Mouse (Mus musculus): ENCODE results near the gene Tbx15.

DNA sequence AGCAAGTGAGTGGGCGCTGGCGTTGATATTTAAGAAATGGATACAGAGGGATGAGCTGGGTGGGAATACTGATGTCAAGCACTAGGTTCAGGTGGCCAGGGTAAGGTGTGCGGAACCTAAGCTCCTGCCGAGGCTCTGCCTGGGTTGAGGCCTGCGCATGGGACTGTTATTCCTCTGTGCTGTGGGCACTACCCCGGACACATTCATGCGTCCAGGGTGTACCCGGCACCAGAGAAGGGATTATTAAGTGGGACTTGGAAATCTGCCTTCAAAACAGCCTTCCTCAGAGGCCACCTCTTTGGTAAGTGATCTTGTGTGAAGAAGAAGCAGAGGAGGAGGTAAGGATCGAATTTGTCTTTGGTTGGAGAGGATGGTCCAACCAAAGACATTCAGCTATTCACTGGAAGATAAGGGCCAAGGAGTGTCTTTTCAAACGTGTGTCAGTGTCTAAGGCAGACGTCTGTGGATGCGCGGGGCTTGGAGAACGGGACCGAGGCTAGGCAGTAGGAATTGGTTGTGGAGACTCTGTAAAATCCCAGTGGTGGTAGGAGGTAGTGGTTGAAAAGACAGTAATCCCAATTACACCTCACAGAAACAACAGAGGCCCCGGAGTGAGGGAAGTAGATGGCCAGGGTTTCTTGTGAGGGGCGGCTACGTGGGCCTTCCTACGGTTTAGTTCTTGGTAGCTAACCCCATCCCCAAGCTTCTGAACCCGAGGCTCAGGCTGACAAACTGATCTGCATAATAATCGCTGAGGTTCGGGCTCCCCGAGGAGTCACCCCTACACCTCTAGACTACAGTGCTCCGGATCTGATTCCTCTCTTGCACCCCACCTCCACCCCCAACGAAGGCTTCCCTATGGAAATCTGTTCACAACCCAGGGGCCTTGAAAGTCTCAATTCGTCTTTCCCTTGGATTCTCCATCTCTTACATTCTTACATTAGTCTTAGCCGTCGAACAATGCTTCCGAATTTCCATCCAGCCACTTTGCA, 17.7 kb downstream of the Tbx15 start:
- TF ChIP-seq POLR2A (IDR thresholded peaks at IDR 0.05; ENCODE audit: borderline replicate concordance, extremely low read depth, insufficient read depth, insufficient read length, poor library complexity, severe bottlenecking) = no peak
- no peak for TF ChIP-seq CTCF (IDR thresholded peaks at IDR 0.05; ENCODE audit: borderline replicate concordance, extremely low read depth, insufficient read depth, insufficient read length)

All from brain, embryonic 14.5 days (tissue).